Mouse (Mus musculus) bone marrow macrophage, adult 2 months (primary cell): ENCODE measurements around the gene Dmwd.

Experiments used
- CTCF ChIP-seq: IDR thresholded peaks from 2 replicates; pipeline ENCODE4 v1.5.1; 2012; ENCODE audit warnings: low read depth, mild to moderate bottlenecking, low read length, moderate library complexity
- POLR2A ChIP-seq: IDR thresholded peaks from 2 replicates; pipeline ENCODE4 v1.6.1; 2012; ENCODE audit warnings: mild to moderate bottlenecking, low read depth, low read length, borderline replicate concordance

GRCm38 (mm10) chr7:19130657-19131056 is 54.6 kb downstream of the Dmwd start:
- TF ChIP-seq POLR2A = no peak
- no peak for TF ChIP-seq CTCF
